In genomic region chr12:117263081-117263480, GRCm38 (mm10) we compare ENCODE assay signal across 17 mouse cellular contexts.
DNase-seq lines count a peak whose midpoint lies in the region; ATAC-seq and TF ChIP-seq lines count a peak whose summit lies in the region.
"Had no signal": no experiment of that assay in that cellular context is flagged by ENCODE, and none has a peak within 500 bp of the region (broad histone marks: within the 10 kb centered on the region; RNA-seq: fewer than 3 reads in every experiment).

No protein-coding gene starts in this region.

- DNase-seq in cerebellum, postnatal 4 days (ENCODE audit: low spot score in 2 of 2) = no peak
- peak; percentile 25 for DNase-seq in left cerebral cortex, postnatal 4 days
- no peak for DNase-seq in left cerebral cortex, adult 2 months (ENCODE audit: extremely low spot score in 1 of 2, low spot score in 2 of 2)
- no peak for DNase-seq in midbrain, embryonic 10.5 days (ENCODE audit: low spot score)
- no peak for DNase-seq in layer of hippocampus, postnatal 14 days (ENCODE audit: low spot score in 2 of 2)
- no peak for DNase-seq in liver
- DNase-seq: adrenal gland, postnatal 10 days; heart, adult 11 months; lung, postnatal 14 days; right cerebral cortex, adult 18-20 months; thymus, adult 18-20 months had no signal

- no peak overlapping the region; the same call in 1 of the 2 replicates for H3K27ac ChIP-seq in left cerebral cortex, adult 2 months
- peak overlapping the region; percentile 97 for H3K27ac ChIP-seq in midbrain, embryonic 10.5 days (replicated peaks)
- H3K27ac ChIP-seq: kidney, embryonic 15.5 days had no signal

- H3K4me3 ChIP-seq in left cerebral cortex, adult 2 months = no peak overlapping the region
- no peak overlapping the region for H3K4me3 ChIP-seq in midbrain, embryonic 10.5 days
- H3K4me3 ChIP-seq: hindbrain, embryonic 12.5 days; kidney, embryonic 15.5 days had no signal

- no peak for TF ChIP-seq CTCF in left cerebral cortex, adult 2 months (IDR thresholded peaks at IDR 0.05)

- peaks cover 91% of the 10 kb centered on the region for H3K36me3 ChIP-seq in midbrain, embryonic 10.5 days
- H3K36me3 ChIP-seq: hindbrain, embryonic 12.5 days; kidney, embryonic 15.5 days had no signal

- WGBS in midbrain, embryonic 10.5 days = 87% methylated on average over 2 of the region's 2 CpGs

- H3K9me3 ChIP-seq in midbrain, embryonic 10.5 days (replicated peaks) = no peaks in the 10 kb centered on the region
- H3K9me3 ChIP-seq: hindbrain, embryonic 12.5 days; kidney, embryonic 15.5 days had no signal

- peak; percentile 26; the same call in 1 of the 2 replicates for ATAC-seq in cerebellum, adult (ENCODE audit: insufficient number of reproducible peaks, low FRiP score, low TSS enrichment)
- no peak for ATAC-seq in megakaryocyte, adult 5-6 weeks (ENCODE audit: poor library complexity, severe bottlenecking)
- ATAC-seq: intestine, embryonic 16.5 days had no signal

- H3K4me1 ChIP-seq in midbrain, embryonic 10.5 days = peaks cover 83% of the 10 kb centered on the region
- H3K4me1 ChIP-seq: kidney, embryonic 15.5 days had no signal

- intact Hi-C loops in left cerebral cortex, postnatal 4 days (cut with DNase I) = no loop called here
- intact Hi-C loops in left cerebral cortex, adult 2 months (cut with DNase I) = no loop called here

- H3K27me3 ChIP-seq in midbrain, embryonic 10.5 days (ENCODE audit: low read depth, poor library complexity, severe bottlenecking) = no peaks in the 10 kb centered on the region
- H3K27me3 ChIP-seq: CH12.LX; hindbrain, embryonic 12.5 days had no signal
